Mouse (Mus musculus): ENCODE results near the gene Cers3. TPM values are rescaled to one million over a fixed set of nuclear protein-coding genes. Genes with fewer than 3 reads are reported as not detected.

Cers3 gene
- total RNA-seq, 2 experiments from 2014 or later, result not detected

DNA sequence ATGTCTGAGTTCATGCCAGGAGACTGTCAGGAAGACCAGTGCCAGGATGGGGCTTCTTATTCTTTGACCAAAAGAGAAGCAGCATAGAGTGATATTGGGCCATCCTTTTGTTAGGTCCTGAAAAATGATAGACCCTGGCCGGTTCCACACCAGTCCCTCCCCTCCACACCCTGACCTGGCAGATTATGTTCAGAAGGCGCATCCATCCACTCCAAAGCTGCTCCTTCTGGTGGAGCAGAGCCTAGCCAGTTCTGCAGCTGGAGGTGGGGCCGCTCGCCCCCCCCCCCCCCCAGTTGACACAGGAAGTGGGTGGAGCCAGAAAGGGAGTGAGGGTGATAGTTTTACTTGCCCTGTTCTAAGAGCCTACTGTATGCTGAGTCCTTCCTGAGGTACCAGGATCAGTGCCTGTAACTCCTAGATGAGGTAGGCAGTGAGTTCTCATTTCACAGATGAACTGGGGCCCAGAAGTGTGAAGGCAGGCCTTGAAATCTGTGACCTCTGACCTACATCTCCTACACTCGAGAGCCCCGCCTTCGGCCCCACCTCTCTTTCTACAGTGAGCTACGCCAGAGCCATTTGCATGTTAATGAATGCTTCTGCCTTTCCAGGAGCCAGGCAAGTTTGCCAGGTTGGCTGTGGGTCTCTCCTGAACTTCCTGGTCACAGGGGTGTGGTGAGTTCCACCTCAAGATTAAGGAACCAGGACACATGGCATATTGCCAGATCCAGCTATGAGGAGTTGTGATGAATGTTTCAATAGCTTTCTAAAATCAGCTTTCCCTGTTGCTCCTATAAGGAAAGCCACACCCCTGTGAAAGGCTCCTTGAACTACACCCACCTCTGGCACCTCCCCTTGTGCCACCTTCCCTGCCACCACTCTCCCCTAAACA lies 46.8 kb downstream of the Cers3 start:
- DNase-seq, result no peak
- intact Hi-C loops (cut with DNase I), result no loop called here
- TF ChIP-seq CTCF (IDR thresholded peaks at IDR 0.05), result no peak
- no peak overlapping the region for H3K27ac ChIP-seq
- H3K4me3 ChIP-seq, result no peak overlapping the region

DNA sequence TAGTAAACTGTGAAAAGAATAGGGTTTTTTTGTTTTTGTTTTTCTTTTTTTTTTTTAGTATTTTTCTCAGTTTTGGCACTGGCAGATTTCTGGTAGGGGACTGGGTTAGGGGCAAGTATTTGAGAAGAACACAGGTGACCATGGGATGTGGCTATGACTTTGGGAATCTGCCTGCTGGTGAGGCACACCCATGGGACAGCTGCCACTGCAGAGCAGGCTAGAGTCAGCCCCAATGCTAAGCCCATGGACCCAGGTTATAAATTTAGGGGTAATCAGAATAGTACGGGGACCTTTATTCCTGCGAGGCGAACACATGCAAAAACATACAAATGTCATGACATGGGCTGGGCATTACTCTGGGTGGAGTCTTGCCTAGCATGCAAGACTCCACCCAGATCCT lies 47.7 kb downstream of the Cers3 start:
- no peak for TF ChIP-seq CTCF (IDR thresholded peaks at IDR 0.05)
- Histone ChIP-seq H3K27ac (no peak overlapping the region), H3K4me3 (no peak overlapping the region)
- no peak for DNase-seq
- intact Hi-C loops (cut with DNase I), result no loop called here

DNA sequence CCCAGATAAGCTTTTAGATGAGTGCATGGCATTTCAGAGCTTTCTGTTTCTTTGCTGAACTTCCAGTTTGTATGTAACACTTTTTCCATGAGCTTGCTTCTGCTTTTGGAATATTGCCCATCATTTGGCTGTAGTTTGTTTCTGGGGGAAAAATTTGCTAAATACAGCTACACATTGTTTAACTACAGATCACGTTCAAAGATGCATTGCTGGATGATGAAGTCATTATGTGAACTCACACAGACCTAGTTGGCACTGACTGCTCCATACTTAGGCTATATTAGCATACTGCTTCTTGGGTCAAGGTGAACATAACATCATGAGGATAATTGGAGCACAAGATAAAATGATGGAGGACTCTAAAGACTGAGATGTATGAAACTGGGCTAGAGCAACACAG lies 53.6 kb downstream of the Cers3 start:
- intact Hi-C loops (cut with DNase I), result no loop called here
- Histone ChIP-seq H3K27ac (no peak overlapping the region), H3K4me3 (no peak overlapping the region)
- DNase-seq, result no peak
- TF ChIP-seq CTCF (IDR thresholded peaks at IDR 0.05), result no peak

DNA sequence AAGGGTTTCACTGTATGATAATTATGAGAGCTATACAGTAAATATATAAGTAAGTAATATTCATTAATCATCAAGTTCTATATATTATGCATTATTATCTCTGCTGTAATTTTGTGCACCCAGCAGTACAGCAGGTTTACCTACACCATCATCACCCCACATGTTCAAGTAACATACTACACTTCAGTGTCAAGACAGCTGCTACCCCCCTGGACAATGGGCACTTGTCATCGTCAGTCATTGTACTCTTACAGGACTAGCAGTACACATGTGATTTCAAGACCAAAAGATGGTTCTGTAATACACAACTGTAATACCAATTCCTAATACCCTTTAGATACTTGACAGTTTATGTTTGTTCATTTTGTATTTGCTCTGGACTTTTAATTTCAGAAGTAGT lies 54.0 kb downstream of the Cers3 start:
- intact Hi-C loops (cut with DNase I), result no loop called here
- H3K27ac ChIP-seq, result no peak overlapping the region

DNA sequence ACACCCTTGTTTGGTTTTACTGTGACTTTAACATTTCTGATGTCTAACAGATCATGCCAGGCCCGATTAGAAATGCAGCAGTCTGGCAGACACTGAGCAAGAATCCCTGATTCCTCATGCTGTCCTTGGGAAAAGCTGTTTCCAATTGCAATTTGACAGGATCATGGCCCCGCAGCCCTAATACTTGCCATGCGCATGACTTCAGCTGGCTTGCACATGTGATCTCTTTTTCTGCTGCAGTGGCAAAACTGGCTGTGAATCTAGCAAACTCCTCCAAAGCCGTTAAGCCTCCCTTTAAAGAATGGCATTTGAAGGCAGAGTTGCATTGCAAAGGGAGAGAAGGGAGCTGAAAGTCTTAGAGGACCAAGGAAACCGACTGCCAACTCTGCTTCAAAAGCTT lies 55.5 kb downstream of the Cers3 start:
- intact Hi-C loops (cut with DNase I), result no loop called here
- no peak for TF ChIP-seq CTCF (IDR thresholded peaks at IDR 0.05)
- H3K4me3 ChIP-seq, result no peak overlapping the region
- no peak overlapping the region for H3K27ac ChIP-seq
- DNase-seq, result peak; percentile 19

More for the DNA sequence above, 54.0 kb downstream of the Cers3 start:
- no peak for DNase-seq
- no peak for TF ChIP-seq CTCF (IDR thresholded peaks at IDR 0.05)
- H3K4me3 ChIP-seq, result no peak overlapping the region

DNA sequence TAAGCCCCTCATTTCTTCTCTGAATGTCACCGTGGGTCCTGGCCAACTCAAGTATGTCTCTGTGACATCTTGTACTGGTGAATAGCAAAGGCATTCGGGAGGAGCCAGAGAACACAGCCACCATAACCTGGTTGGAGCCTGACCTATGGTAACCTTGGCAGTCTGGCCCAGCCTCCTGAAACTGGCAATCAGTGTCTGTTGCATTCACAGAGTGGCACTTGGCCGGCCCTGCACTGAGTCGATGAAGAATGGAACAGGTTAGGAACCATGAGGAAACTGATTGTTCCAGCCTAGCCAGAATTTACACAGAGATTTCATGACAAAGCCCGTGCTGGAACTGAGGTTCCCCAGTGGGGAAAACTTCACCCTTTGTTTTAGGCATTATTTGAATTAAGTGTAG lies 57.5 kb downstream of the Cers3 start:
- intact Hi-C loops (cut with DNase I), result no loop called here
- Histone ChIP-seq H3K4me3 (no peak overlapping the region), H3K27ac (no peak overlapping the region)
- DNase-seq, result peak; percentile 26
- no peak for TF ChIP-seq CTCF (IDR thresholded peaks at IDR 0.05)

DNA sequence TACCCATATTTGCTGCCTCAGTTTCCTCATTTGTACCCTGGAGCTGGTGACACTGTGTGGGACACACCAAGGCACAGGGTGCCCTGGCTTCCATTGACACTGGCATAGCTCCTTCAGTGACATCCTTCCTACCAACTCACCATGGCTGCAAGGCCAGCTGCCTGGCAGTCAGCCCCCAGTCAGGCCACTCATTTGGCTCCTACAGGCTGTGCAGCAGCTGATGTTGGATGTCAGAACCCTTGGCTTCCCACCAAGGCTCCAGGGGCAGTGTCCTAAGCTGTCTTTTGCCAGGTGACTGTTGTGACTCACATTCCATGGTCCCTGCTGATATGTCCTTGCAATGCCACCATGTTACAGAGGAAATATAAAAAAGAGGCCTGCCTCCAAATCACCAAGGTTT lies 58.5 kb downstream of the Cers3 start:
- TF ChIP-seq CTCF (IDR thresholded peaks at IDR 0.05), result no peak
- Histone ChIP-seq H3K27ac (no peak overlapping the region), H3K4me3 (no peak overlapping the region)
- DNase-seq, result peak; percentile 83
- intact Hi-C loops (cut with DNase I), result no loop called here

DNA sequence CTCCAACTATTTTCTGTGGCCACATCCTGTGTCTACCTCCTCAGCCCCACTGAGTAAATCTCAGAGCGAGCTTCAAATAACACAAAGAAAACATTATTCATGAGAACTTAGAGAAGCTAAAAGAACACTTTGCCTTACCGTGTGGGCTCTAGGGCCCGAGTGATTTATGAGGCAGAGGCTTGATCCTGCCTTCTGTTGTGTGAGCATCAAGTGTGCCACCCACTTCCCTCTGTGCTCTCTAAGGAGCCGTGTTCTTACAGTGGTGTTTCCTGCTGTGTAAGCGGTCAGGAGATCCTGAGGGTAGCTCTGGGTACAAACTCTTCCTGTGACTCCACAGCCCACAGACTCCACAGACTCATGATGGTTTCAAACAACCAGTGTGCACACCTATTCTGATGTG lies 60.5 kb downstream of the Cers3 start:
- no peak overlapping the region for H3K4me3 ChIP-seq
- DNase-seq, result no peak
- intact Hi-C loops (cut with DNase I), result no loop called here
- TF ChIP-seq CTCF (IDR thresholded peaks at IDR 0.05), result no peak
- H3K27ac ChIP-seq, result no peak overlapping the region

DNA sequence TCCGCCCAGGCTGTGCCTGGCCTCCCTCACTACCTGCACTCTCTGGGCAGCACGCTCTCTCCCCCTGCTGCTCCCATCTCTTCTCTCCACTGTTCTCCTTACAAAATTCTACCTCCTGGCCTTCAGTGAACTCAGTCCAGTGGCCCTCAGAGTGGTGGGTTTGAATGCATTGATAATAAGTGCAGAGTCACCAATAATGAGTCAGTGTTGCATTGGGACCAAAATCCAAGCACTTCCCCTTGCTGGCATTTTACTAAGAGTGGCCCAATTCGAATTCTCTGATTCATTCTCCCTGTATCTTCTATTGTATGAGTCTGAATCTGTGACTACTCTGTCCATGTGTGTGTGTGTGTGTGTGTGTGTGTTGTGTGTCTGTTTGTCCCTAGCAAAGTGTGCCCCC lies 63.5 kb downstream of the Cers3 start:
- no peak for DNase-seq
- H3K4me3 ChIP-seq, result no peak overlapping the region
- intact Hi-C loops (cut with DNase I), result no loop called here
- no peak for TF ChIP-seq CTCF (IDR thresholded peaks at IDR 0.05)
- H3K27ac ChIP-seq, result no peak overlapping the region

DNA sequence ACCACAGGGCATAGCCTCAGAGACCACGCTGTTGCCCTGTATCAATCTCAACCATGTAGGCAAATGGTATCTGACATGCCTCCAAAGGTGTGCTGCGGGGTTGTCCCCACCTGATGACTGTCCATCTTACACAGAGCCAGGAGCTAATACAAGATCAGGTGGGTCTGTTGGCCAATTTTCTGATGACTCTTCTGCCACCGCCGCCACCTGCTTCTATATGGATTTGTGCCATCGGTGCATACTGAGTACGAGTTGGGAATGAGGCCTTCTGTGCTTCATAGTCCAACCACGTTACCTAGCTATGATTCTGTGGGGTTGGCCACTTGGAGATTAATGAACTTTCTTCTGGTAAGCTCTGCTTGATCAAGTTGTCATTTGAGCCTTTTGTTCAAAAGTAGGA lies 67.1 kb downstream of the Cers3 start:
- H3K4me3 ChIP-seq, result no peak overlapping the region
- H3K27ac ChIP-seq, result no peak overlapping the region
- intact Hi-C loops (cut with DNase I), result no loop called here
- no peak for DNase-seq
- no peak for TF ChIP-seq CTCF (IDR thresholded peaks at IDR 0.05)

DNA sequence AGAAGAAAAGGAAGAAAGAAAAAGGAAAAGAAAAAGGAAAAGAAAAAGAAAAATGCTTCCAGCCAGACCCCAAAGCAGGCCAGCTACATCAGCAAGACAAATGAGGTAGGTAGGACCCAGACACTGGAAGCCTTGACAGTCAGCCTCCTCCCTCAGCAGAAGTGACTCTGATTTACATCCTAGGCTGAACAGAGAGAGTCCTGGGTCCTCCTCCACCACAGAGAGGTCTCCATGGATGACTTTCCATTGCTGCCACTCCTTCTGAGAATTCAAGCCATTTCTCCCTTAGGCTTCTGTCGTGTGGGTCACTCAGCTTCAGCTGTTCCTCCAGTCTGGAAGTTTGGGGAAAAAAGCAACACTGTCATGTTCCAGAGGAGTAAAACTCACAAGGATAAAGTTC lies 68.0 kb downstream of the Cers3 start:
- intact Hi-C loops (cut with DNase I), result no loop called here
- TF ChIP-seq CTCF (IDR thresholded peaks at IDR 0.05), result no peak

DNA sequence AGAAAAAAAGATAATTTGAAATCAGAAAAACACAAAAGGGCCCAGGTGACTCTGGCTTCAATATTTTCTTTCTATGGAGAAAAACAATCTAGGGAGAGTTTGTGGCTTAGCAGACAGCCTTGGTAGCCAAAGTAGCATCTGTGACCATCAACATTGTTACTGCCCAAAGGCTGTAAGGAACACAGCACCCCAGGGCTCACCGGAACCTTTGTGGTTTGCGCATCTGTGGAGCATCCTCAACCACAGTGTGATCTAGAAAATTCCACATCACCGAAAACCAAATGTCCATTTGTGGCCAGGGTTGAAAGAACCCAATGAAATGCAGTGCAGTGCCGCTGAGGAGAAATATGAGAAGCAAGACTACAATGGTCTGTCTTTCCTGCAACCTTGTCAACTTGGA lies 69.0 kb downstream of the Cers3 start:
- Histone ChIP-seq H3K4me3 (no peak overlapping the region), H3K27ac (no peak overlapping the region)
- intact Hi-C loops (cut with DNase I), result no loop called here
- no peak for DNase-seq
- no peak for TF ChIP-seq CTCF (IDR thresholded peaks at IDR 0.05)

More for the DNA sequence above, 68.0 kb downstream of the Cers3 start:
- DNase-seq, result no peak
- Histone ChIP-seq H3K4me3 (no peak overlapping the region), H3K27ac (no peak overlapping the region)

DNA sequence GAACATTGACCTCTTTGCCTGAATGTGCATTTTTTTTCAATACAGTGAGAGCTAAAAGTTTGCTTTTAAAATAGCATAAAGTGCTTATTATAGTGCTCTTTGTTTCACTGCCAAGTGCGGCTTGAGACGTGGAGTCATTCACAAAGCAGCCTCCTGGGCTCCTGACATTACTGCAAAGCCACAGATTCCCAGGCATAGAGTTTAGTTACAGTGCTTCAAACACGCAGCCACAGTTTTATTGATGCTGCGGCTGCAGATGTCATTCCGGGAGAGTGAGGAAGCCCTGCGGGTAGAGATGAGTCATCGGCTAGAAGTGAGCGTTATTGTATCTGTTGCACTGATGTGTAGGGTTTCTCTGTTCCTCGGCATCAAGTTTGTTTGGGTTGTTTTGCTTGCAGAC lies 69.4 kb downstream of the Cers3 start:
- no peak for TF ChIP-seq CTCF (IDR thresholded peaks at IDR 0.05)
- no peak overlapping the region for H3K27ac ChIP-seq
- DNase-seq, result no peak
- intact Hi-C loops (cut with DNase I), result no loop called here
- no peak overlapping the region for H3K4me3 ChIP-seq

DNA sequence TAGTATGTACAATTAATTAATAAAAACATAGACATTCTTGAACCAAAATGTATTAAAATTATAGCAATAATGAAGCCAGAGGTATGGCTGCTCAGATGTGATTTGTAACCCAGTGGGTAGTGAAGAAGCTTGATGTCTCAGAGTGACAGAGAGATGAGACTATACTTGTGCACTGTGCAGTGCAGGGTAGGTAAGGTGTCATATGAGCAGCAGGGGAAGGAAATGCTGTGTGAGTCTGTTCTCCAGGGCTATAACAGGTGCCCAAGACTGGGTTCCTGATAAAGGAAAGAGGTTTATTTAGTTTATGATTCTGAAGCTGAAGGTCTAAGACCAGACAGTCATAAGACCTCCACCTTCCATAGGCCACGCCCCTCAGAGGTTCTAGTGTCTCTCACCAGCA lies 69.9 kb downstream of the Cers3 start:
- intact Hi-C loops (cut with DNase I), result no loop called here
- DNase-seq, result no peak
- no peak for TF ChIP-seq CTCF (IDR thresholded peaks at IDR 0.05)
- no peak overlapping the region for H3K27ac ChIP-seq
- no peak overlapping the region for H3K4me3 ChIP-seq
